Mouse (Mus musculus) liver, embryonic 15.5 days (tissue): ENCODE measurements at regions not wholly inside any gene's neighbourhood (a gene's known extent, or its start where the extent isn't known, plus 50 kb on each side); places are given as distances from the start of the nearest gene placed in this dataset.

Experiments
- ATAC-seq: fragments of 200-750 bp; cut with Nextera tagmentation; 2 replicates; pipeline ENCODE4 v1.8.0; 2017; ENCODE audit warnings: moderate number of reproducible peaks, mild to moderate bottlenecking, moderate library complexity; ENCODE audit not compliant: insufficient read depth
- H3K27ac ChIP-seq: fragments of 300-500 bp; sonication (generic); replicated peaks from 2 replicates; pipeline ENCODE4 v1.5.1; 2015; ENCODE audit warnings: mild to moderate bottlenecking, inconsistent platforms
- H3K27me3 ChIP-seq: fragments of 300-500 bp; sonication (generic); 2 replicates; pipeline ENCODE4 v1.6.1; 2015; ENCODE audit warnings: mild to moderate bottlenecking, inconsistent platforms
- H3K36me3 ChIP-seq: fragments of 300-500 bp; sonication (generic); replicated peaks from 2 replicates; pipeline ENCODE4 v1.6.1; 2015; ENCODE audit warnings: moderate library complexity, mild to moderate bottlenecking, inconsistent platforms
- H3K4me1 ChIP-seq: fragments of 300-500 bp; sonication (generic); replicated peaks from 2 replicates; pipeline ENCODE4 v1.6.1; 2015; ENCODE audit warnings: inconsistent platforms
- H3K4me2 ChIP-seq: fragments of 300-500 bp; sonication (generic); 2 replicates; pipeline ENCODE4 v1.6.1; 2015; ENCODE audit warnings: moderate library complexity, mild to moderate bottlenecking, inconsistent platforms
- H3K4me3 ChIP-seq: fragments of 300-500 bp; sonication (generic); replicated peaks from 2 replicates; pipeline ENCODE4 v1.5.1; 2015; ENCODE audit warnings: mild to moderate bottlenecking, inconsistent platforms
- H3K9ac ChIP-seq: fragments of 300-500 bp; sonication (generic); 2 replicates; pipeline ENCODE4 v1.6.1; 2015; ENCODE audit warnings: moderate library complexity, mild to moderate bottlenecking, inconsistent platforms
- H3K9me3 ChIP-seq: fragments of 300-500 bp; sonication (generic); replicated peaks from 2 replicates; pipeline ENCODE4 v1.6.1; 2016; ENCODE audit warnings: inconsistent platforms
- WGBS: fragments of 180-500 bp; shearing (Covaris S2); methylation state at CpG from one replicate; pipeline ENCODE4 v1.1.7; 2015; ENCODE audit warnings: mixed read lengths; ENCODE audit not compliant: insufficient replicate concordance; 5-methylcytosine and 5-hydroxymethylcytosine counted together

DNA sequence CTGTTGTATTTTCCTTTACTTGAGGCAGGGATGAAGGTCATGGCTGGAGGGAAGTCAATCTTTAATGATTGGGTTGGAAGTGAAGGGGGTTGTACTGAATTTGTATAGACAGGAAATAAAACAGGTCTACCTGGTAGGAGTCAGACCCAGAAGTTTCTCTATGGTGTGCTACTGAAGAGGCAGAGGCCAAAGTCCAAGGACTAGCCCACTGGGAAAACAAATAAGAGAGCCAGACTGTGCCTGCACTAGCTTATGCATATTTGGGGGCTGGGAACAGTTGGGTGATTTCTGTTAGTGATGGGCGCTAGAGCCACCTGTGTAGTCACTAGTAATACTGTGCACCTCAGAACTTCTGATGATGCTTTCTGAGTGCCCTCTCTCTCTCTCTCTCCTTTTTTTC, 203.7 kb downstream of the Dusp6 start:
- H3K4me2 ChIP-seq: no peak overlapping the region

DNA sequence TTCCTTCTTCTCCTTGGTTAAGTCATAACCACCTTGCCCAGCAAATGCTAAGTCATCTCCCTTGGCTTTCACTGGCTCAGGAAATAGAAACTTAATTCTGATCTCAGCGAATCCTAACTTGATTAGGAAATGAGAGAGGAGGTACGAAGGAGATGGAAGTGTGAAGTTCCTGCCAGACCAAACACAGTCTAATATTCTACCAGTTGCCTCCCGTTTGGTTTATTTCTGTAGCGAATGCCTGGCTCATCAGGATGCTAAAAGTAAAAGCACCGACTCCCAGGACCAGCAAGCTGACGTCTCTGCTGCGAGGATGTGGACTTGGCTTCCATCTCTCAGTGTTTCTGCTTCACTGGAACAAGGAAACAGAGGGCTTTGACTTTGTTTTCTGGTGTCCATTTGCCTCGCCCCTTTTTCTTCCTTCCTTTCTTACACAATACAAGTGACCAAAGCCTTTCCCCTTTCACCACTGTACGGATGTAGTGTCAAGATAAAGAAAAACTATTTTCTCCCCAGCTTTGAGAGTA, 204.3 kb downstream of the Dusp6 start:
- Histone ChIP-seq H3K4me2 (no peak overlapping the region), H3K9ac (no peak overlapping the region), H3K27me3 (peaks cover 5% of the 10 kb centered on the region; the same call in 1 of the 2 replicates), H3K4me3 (no peak overlapping the region), H3K27ac (0 out of 2 replicates have a peak overlapping the region, but pooled peaks have one; percentile 29), H3K4me1 (peaks cover 6% of the 10 kb centered on the region; the same call in 1 of the 2 replicates), H3K9me3 (no peaks in the 10 kb centered on the region), H3K36me3 (no peaks in the 10 kb centered on the region)
- WGBS: 16% methylated on average over 9 of the region's 9 CpGs
- ATAC-seq: peak; percentile 40; the same call in 1 of the 2 replicates

More for the DNA sequence above, 203.7 kb downstream of the Dusp6 start:
- H3K27me3 ChIP-seq: peaks cover 8% of the 10 kb centered on the region; the same call in 1 of the 2 replicates
- 70% methylated on average over 1 of the region's 1 CpGs for WGBS
- H3K9me3 ChIP-seq: no peaks in the 10 kb centered on the region
- no peak overlapping the region for H3K9ac ChIP-seq
- H3K4me1 ChIP-seq: peaks cover 6% of the 10 kb centered on the region; the same call in 1 of the 2 replicates
- H3K36me3 ChIP-seq: no peaks in the 10 kb centered on the region
- H3K4me3 ChIP-seq: no peak overlapping the region
- no peak overlapping the region for H3K27ac ChIP-seq
- ATAC-seq: no peak

DNA sequence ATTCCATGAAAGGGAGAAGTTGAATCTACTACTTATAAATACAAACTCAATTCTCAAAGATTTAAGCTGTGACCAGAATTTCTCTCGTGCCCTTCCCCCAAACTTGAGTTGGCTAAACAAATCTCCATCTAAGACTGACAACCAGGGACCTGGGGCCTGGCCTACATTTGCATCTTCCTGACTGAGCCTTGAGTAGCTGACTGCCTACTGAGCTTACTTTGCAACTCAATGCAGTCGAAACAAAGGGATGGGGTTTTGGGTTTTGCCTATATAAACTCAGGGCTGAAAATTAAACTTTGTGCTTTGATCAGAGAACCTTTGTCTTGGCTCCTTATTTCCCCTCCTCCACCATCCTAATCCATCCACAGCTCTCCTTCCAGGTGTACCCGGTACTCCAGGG, 205.9 kb downstream of the Dusp6 start:
- Histone ChIP-seq H3K9me3 (no peaks in the 10 kb centered on the region), H3K9ac (no peak overlapping the region), H3K4me2 (no peak overlapping the region), H3K4me3 (no peak overlapping the region), H3K36me3 (no peaks in the 10 kb centered on the region), H3K4me1 (peaks cover 6% of the 10 kb centered on the region; the same call in 1 of the 2 replicates), H3K27me3 (no peaks in the 10 kb centered on the region), H3K27ac (no peak overlapping the region)
- ATAC-seq: no peak
- WGBS: 54% methylated on average over 3 of the region's 3 CpGs

DNA sequence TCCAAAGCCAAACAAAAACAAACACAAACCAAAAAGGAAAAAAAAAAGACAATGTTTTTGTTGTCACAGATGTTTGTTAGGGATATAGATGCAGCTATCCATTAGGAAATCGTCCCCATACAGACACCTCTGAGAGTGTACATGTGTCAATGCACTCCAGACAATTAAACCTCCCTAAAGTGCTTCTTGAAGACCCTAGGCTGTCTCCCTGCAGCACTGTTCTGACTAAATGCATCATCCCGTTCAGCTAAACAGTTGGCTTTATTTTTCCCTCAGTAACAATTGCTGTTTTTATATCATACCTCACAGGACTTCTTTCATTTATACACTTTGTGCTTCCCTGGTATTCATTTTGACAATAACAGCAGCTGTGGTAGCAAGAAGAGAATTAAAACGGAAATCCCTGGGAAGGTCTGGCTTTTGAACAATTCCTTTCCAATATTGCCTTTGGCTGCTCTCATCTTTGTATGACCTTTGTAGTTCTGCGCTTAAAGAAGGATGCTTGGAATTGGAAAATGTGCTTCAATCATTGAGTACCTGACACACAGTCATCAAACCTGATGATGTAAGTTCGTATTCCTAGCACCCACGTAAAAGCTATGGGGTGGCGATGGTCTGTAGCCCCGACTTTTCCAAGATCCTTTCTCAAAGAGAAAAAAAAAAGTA, 208.9 kb downstream of the Dusp6 start:
- Histone ChIP-seq H3K27me3 (no peaks in the 10 kb centered on the region), H3K9me3 (no peaks in the 10 kb centered on the region), H3K9ac (no peak overlapping the region), H3K4me1 (peaks cover 1% of the 10 kb centered on the region; the same call in 1 of the 2 replicates), H3K4me2 (no peak overlapping the region), H3K27ac (no peak overlapping the region), H3K4me3 (no peak overlapping the region), H3K36me3 (no peaks in the 10 kb centered on the region)
- 64% methylated on average over 8 of the region's 8 CpGs for WGBS
- ATAC-seq: no peak

DNA sequence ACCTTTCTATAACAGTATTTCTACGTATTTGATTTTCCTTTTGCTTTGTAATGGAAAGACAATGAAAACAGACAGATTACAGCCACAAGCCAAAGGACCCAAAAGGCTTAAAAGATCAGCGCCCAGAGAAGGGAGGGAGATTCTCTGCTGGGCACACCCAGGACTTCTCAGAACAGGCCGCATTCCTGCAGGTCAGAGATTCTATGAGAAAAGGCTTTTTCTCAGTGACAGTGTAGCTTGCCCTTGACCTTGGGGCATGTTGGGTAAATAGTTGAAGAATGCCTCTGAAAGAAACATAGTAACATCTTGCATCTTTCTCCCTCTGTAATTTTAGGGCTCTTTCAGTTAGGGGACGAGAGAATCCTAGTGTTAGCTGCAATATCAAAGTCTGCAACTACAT, 209.8 kb downstream of the Dusp6 start:
- H3K9me3 ChIP-seq: no peaks in the 10 kb centered on the region
- 62% methylated on average over 4 of the region's 4 CpGs for WGBS
- no peak overlapping the region for H3K9ac ChIP-seq
- H3K27me3 ChIP-seq: no peaks in the 10 kb centered on the region
- H3K4me2 ChIP-seq: no peak overlapping the region
- no peaks in the 10 kb centered on the region for H3K36me3 ChIP-seq
- H3K4me1 ChIP-seq: no peaks in the 10 kb centered on the region
- no peak overlapping the region for H3K27ac ChIP-seq
- no peak overlapping the region for H3K4me3 ChIP-seq
- no peak for ATAC-seq

DNA sequence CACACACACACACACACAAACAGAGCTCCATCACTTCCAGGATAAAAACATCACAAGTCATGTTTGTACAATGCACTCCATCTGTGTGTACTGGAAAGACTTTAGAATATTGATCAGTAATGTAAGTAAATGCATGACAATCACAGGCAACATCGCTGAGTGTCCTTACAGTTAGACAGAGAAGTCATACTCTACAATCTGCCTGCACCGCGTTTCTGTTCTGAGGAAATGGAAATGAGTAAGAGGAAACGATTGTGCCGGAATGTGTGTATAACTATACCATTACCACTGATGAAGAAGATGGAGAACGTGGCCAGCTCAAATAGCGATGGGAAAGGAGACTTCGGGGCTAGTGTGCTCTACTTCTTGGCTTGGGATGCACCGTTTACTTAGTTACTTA, 210.7 kb downstream of the Dusp6 start:
- no peaks in the 10 kb centered on the region for H3K27me3 ChIP-seq
- H3K36me3 ChIP-seq: no peaks in the 10 kb centered on the region
- 73% methylated on average over 9 of the region's 9 CpGs for WGBS
- ATAC-seq: no peak
- H3K27ac ChIP-seq: no peak overlapping the region
- H3K9me3 ChIP-seq: no peaks in the 10 kb centered on the region
- H3K4me3 ChIP-seq: no peak overlapping the region
- no peak overlapping the region for H3K9ac ChIP-seq
- H3K4me2 ChIP-seq: no peak overlapping the region
- H3K4me1 ChIP-seq: no peaks in the 10 kb centered on the region

DNA sequence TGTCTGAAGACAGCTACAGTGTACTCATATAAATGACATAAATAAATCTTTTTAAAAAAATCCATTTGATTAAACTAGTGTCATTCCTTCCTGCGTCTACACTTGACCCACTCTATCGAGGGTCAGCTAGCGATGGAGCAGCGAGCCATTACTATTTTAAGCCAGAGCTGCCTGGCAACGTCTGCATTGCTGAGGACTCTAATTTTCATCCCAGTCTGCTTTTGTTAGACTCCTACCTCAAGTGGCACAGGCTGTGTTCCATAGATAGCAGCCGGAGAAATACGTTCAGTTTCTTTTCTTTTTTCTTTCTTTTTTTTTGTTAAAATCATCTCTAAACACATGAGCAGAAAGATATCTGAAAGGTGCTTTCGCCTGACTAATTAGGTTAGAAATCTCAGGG, 211.5 kb downstream of the Dusp6 start:
- Histone ChIP-seq H3K36me3 (no peaks in the 10 kb centered on the region), H3K9me3 (no peaks in the 10 kb centered on the region), H3K4me1 (no peaks in the 10 kb centered on the region), H3K27ac (no peak overlapping the region), H3K9ac (no peak overlapping the region), H3K4me3 (no peak overlapping the region), H3K4me2 (no peak overlapping the region), H3K27me3 (no peaks in the 10 kb centered on the region)
- WGBS: 75% methylated on average over 8 of the region's 8 CpGs
- ATAC-seq: no peak

DNA sequence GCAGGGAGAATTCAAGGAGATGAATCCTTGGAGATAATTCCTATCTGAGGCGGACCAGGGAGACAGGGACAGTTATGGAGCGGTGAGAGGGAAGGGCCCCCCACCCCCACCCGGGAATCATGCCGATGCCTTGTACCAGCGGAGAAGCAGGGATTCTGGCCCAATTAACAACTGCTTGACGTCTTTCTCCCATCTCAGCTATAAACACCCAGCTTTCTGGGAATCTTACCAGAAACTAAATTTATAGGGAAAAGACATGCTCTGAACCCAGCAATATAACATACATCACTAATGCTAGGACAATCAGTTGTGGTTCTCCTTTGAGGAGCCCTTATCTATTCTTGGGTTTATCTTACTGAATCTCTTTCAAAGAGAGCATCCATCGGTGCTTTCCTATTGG, 213.2 kb downstream of the Dusp6 start:
- Histone ChIP-seq H3K4me2 (no peak overlapping the region), H3K9ac (no peak overlapping the region), H3K27me3 (no peaks in the 10 kb centered on the region), H3K4me3 (no peak overlapping the region), H3K4me1 (no peaks in the 10 kb centered on the region), H3K27ac (no peak overlapping the region), H3K36me3 (no peaks in the 10 kb centered on the region), H3K9me3 (no peaks in the 10 kb centered on the region)
- no peak for ATAC-seq
- WGBS: 67% methylated on average over 7 of the region's 7 CpGs

DNA sequence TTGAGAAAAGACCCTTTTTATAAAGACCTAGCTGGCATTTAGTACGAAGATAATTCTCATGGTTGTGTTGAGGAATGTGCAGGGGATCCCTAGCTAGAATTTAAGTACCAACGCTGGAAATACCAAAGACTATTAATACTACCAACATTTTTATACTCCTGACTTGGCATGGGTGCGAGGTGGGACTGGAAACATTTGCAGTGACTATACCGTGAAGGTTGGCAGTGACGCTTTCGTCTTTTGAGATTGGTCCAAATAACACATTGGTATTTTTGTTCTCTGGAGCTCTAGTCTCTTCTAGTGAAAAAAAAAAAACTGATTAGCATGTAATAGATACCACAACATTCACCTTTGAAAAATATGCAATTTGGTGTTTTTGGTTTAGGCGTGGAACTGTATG, 213.7 kb downstream of the Dusp6 start:
- Histone ChIP-seq H3K27ac (no peak overlapping the region), H3K4me1 (no peaks in the 10 kb centered on the region), H3K9me3 (no peaks in the 10 kb centered on the region), H3K4me3 (no peak overlapping the region), H3K9ac (no peak overlapping the region), H3K36me3 (no peaks in the 10 kb centered on the region), H3K4me2 (no peak overlapping the region), H3K27me3 (no peaks in the 10 kb centered on the region)
- WGBS: 71% methylated on average over 7 of the region's 7 CpGs
- ATAC-seq: no peak

DNA sequence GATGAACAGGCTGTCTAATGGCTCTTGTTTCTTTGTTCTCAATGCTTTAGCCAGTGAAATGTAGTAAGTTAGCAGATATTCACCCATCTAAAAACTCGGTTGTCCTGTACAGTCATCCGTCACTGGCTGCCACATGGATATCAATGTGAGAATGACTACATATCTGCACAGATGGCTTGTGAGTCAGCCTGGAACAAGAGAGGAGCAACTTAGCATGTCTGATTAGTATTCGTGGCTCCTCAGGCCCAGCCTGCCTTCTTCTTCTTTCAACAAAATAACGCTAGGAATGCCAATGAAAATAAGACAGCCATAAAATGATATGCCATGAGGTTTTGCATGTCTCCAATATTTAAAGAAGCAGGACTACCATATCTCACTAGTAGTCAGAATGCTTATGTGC, 217.5 kb downstream of the Dusp6 start:
- ATAC-seq: no peak
- no peak overlapping the region for H3K4me2 ChIP-seq
- no peaks in the 10 kb centered on the region for H3K27me3 ChIP-seq
- H3K36me3 ChIP-seq: no peaks in the 10 kb centered on the region
- 54% methylated on average over 4 of the region's 4 CpGs for WGBS
- H3K9ac ChIP-seq: no peak overlapping the region
- no peak overlapping the region for H3K27ac ChIP-seq
- no peaks in the 10 kb centered on the region for H3K9me3 ChIP-seq
- H3K4me3 ChIP-seq: no peak overlapping the region
- no peaks in the 10 kb centered on the region for H3K4me1 ChIP-seq

DNA sequence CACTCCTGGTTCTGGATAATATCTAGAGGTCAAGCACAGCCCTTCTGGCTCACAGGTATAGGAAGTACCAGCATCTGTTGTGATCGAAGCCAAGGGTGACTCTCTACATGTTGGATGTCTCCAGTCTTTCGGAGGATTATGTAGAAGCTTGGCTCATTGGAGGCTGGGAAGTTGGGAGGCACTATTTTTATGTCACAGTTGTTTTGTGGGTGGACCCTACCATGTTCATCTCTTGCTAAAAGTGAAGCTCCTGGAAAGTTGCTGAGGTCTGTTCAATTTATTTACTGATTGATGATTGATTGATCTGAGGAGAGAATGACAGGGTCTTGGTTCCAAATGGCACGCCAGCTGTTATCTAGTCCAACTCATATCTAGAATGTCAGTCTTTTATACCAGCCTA, 219.0 kb downstream of the Dusp6 start:
- Histone ChIP-seq H3K4me2 (no peak overlapping the region), H3K27me3 (no peaks in the 10 kb centered on the region), H3K4me3 (no peak overlapping the region), H3K9ac (no peak overlapping the region), H3K27ac (no peak overlapping the region), H3K4me1 (no peaks in the 10 kb centered on the region), H3K9me3 (no peaks in the 10 kb centered on the region), H3K36me3 (no peaks in the 10 kb centered on the region)
- WGBS: 61% methylated on average over 3 of the region's 3 CpGs
- ATAC-seq: no peak
